Mouse (Mus musculus): ENCODE data around the gene Gm10842.
"Not testable (repeated sequence)": the region's sequence is repeated elsewhere in the genome, so short reads cannot be mapped to it uniquely, and the experiment has no call there.

The Gm10842 gene

DNA sequence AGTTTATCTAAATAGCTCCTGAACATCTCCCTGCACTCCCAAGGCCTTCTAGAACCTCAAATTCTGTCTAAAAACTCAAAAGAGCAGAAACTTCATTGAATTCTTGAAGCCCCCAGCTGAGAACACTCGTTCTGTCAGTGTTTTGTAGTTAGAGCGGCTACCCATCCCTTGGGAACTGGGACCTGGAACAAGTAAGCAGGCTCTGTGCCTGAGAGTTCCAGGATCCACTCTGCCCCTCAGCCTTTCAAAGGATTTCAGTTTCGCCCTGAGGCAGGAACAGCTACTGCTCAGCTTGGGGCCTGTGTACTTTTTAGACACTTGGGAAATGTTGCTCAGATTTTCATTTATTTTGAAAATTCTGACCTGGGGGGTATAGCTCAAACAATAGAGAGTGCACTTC, at the start of gene Gm10842:
TSS of gene Gm10842 (plus strand) at position 301 of the 400 bp plus-strand sequence.
- in situ Hi-C loops (cut with MboI; ENCODE audit: unreplicated experiment in 2 of 2): no loop called here

- in situ Hi-C loops (cut with MboI; ENCODE audit: unreplicated experiment in 2 of 2): not testable (repeated sequence)
Measured at GRCm38 (mm10) chr11:105112448-105112847, 34.2 kb upstream of the Gm10842 start.

- in situ Hi-C loops (cut with MboI; ENCODE audit: unreplicated experiment in 2 of 2): no loop called here
Measured at GRCm38 (mm10) chr11:105117814-105118213, 28.9 kb upstream of the Gm10842 start.

- in situ Hi-C loops (cut with MboI; ENCODE audit: unreplicated experiment in 2 of 2): loop anchor here (5.0 to 10.0 kb wide), 5 partner anchors 533 to 813 kb away; partner anchors contain the start of gene Kansl1 (in 1 of the 2)
Measured at GRCm38 (mm10) chr11:105120551-105121061, 26.1 kb upstream of the Gm10842 start.

GRCm38 (mm10) chr11:105121792-105122191, 24.9 kb upstream of the Gm10842 start:
- in situ Hi-C loops (cut with MboI; ENCODE audit: unreplicated experiment in 2 of 2): loop anchor here (5.0 to 10.0 kb wide), 5 partner anchors 534 to 814 kb away; partner anchors contain the start of gene Kansl1 (in 1 of the 2)

DNA sequence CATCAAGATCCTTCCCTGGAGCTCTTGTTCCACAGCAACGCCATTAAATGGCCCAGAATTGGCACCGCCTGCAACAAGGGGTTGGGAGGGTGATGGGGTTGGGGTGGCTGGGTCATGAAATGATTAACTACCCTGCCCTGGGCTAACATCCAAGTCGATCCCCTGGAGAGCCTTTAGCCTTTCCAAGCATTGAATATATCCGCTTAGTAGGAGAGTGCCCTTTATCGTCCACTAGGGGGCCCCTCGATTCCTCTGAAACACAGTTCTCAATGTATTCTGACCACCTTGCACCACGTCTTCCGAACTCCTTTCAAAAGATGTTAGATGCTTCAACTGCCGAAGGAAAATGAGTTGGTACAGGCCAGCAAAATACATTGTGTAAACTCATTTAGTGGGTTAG, 22.7 kb upstream of the Gm10842 start:
- in situ Hi-C loops (cut with MboI; ENCODE audit: unreplicated experiment in 2 of 2): loop anchor here (5.0 to 10.0 kb wide), 5 partner anchors 537 to 817 kb away; partner anchors contain the start of gene Kansl1 (in 1 of the 2)

DNA sequence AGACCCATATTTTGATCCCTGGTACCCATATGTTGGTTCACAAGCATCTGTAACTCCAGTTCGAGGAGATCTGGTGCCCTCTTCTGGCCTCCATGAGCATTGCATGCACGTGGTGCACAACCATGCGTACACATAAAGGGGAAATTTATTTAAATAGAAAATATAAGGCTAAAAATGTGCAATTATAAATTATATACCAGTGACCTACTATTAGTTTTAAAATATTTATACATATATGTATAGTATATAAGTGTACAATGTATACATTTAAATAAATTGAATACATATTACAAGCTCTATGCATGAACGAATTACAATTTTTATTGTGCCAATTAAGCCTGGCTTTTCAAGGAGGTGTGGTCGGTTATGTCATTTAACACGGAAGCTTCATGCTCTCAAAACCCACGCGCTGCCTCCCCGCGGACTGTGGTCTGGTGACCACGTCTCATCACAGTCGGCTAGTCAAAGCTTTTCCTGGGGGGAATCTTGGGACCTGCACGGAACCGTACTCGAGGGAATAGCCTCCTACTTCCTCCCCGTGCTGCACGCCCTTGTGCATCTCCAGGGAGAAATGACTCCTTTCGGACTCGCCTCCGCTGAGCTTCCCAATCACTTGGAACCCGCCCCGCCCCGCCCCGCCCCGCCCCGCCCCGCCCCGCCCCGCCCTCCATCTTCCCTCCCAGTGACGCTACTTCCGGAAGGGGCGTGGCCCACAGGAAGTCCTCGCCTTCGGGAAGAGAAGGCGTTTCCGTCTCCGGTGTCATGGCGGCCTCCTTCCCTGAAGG, 20.8 kb upstream of the Gm10842 start, which contains the start of gene Mettl2:
TSS of gene Mettl2 (plus strand) at position 691 of the 785 bp plus-strand sequence.
- in situ Hi-C loops (cut with MboI; ENCODE audit: unreplicated experiment in 2 of 2): loop anchor here (5.0 to 10.0 kb wide), 5 partner anchors 61 to 811 kb away; partner anchors contain the start of gene Kansl1 (in 1 of the 2)

GRCm38 (mm10) chr11:105126520-105127029, 20.1 kb upstream of the Gm10842 start:
- in situ Hi-C loops (cut with MboI; ENCODE audit: unreplicated experiment in 2 of 2): loop anchor here (5.0 to 10.0 kb wide), 5 partner anchors 61 to 812 kb away; partner anchors contain the start of gene Kansl1 (in 1 of the 2)

- in situ Hi-C loops (cut with MboI; ENCODE audit: unreplicated experiment in 2 of 2): loop anchor here in 1 of 2 experiments (10.0 kb wide), 1 partner anchor 841 kb away; no protein-coding TSS in a partner anchor
Measured at GRCm38 (mm10) chr11:105135692-105136091, 11.0 kb upstream of the Gm10842 start.

DNA sequence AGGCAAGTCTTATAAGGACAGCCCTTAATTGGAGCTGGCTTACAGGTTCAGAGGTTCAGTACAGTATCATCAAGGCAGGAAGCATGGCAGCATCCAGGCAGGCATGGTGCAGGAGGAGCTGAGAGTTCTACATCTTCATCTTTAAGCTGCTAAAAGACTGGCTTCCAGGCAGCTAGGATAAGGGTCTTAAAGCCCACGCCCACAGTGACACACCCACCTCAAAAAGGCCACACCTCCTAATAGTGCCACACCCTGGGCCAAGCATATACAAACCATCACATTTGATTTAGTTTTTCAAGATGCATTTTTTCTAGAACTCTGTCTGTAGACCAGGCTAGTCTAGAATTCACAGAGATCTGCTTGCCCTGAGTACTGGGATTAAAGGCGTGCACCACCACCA, 9.4 kb upstream of the Gm10842 start:
- in situ Hi-C loops (cut with MboI; ENCODE audit: unreplicated experiment in 2 of 2): loop anchor here in 1 of 2 experiments (10.0 kb wide), 1 partner anchor 842 kb away; no protein-coding TSS in a partner anchor

GRCm38 (mm10) chr11:105140512-105140911, 6.2 kb upstream of the Gm10842 start:
- in situ Hi-C loops (cut with MboI; ENCODE audit: unreplicated experiment in 2 of 2): not testable (repeated sequence)

DNA sequence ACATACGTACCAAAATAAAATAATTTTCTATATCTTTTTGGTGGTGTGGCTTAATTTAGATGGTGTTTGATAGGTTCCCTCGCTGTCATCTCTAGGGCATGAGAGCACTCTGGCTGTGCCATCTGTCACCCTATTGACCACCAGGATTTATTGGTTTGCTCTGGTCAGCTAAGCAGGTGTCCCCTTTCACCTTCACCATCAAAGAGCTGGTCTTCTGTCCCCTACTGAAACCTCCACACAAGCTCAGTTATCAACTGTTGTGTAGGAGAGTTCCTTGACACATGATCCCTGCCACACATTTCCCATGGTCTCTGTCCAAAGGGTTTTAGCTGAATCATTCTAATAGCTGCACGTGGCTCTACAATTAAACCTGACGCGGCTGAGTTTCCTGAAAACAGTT, 5.6 kb upstream of the Gm10842 start:
- in situ Hi-C loops (cut with MboI; ENCODE audit: unreplicated experiment in 2 of 2): no loop called here

- in situ Hi-C loops (cut with MboI; ENCODE audit: unreplicated experiment in 2 of 2): no loop called here
Measured at GRCm38 (mm10) chr11:105143564-105143963, 3.1 kb upstream of the Gm10842 start.

DNA sequence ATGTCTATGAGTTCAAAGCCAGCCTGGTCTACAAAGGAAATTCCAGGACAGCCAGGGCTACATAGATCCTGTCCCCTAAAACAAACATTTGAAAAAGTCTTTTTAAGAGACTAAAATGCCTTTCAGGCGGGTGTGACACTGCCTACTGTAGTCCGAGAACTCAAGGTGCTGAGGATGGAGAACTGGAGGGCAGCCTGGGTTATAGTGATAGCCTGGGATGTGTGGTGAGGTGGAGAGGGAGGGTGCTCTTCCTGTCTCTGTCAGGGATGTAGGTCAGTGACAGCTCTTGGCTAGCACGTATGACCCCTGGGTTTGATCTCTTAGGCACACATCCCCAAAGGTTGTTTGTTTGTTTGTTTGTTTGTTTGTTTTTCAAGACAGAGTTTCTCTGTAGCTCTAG, 2.6 kb upstream of the Gm10842 start:
- in situ Hi-C loops (cut with MboI; ENCODE audit: unreplicated experiment in 2 of 2): no loop called here

DNA sequence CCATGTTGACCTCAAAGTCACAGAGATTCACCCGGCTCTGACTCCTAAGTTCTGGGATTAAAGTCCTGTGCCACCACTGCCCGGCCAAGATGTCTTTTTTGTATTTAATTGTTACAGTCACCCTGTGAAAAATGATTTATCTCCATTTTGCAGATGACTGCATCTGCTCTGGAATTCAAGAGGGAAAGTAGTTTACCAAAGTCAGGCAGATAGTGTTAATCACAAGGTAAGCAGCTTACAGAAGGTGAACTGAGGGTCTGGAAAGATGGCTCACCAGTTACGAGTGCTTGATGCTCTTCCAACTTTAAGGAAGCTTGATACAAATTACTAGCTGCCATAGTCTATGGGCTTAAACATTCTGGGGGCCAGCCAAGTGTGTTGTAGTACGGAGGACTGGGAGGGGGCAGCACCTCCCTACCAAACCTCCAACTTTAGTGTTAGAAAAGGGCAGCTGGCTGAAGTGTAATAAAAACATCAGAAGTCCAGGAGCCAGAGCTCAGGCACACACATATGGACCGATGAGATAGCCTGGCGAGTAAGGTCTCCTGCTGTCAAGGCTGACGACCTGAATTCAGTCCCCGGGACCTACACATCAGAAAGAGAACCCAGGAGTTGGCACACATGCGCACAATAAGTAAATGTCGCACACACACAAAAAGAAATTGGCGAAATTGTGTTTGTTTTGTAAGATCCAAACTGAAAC, 2.0 kb upstream of the Gm10842 start:
- in situ Hi-C loops (cut with MboI; ENCODE audit: unreplicated experiment in 2 of 2): no loop called here

DNA sequence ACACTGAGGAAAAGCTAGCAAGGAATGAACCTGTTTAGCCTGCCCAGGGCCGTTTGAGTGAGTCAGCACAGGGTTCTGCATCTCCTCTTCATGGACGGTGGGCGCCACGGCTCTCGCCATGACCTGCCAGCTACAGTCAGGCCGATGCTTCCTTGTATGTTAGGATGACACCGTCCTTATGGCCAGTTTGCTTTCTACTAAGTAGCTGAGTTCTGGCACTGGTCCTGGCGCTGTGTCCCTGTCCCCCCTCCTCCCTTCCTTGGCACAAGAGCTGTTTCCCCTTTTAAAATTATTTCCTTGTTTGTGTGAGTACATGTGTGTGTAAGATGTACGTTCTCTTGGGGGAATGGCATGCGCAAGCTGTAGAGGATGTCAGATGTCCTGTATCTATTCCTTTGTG, 1.5 kb upstream of the Gm10842 start:
- in situ Hi-C loops (cut with MboI; ENCODE audit: unreplicated experiment in 2 of 2): no loop called here

DNA sequence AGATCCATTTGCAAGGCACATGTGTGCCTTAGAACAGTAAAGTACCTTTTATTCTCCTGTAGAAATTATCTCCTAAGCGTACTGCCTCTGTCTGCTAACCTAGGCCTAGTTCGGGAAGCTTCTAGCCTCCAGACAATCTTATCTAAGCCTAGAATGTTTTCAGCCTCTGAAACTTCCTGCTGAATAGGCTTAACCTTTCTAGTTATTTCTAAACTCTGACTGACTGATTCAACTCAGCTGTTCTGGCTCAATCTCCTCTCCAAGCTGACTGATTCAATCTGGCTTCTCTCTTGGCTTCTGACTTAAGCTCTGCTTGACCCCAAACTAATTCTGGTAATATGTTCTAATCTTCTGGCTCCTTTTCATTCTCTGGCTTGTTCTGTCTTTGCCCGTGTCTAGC, 2.7 kb downstream of the Gm10842 start:
- in situ Hi-C loops (cut with MboI; ENCODE audit: unreplicated experiment in 2 of 2): no loop called here

DNA sequence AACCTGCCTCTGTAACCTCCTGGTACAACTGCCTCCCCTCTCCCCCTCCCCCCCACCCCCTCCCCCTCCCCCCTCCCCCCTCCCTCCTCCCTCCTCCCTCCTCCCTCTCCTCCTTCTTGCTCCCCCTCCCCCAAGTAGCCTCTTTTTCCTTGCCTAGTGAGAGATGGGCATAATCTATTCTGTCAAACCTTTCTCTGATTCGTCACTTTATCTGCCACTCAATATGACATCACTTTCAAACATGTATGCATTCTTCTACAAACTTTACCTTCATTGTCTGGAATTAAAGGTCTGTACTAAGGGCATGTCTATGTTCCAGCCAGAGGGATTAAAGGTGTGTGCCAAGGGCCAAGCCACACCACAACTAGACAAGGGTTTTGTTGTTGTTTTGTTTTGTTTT, 3.1 kb downstream of the Gm10842 start:
- in situ Hi-C loops (cut with MboI; ENCODE audit: unreplicated experiment in 2 of 2): no loop called here

GRCm38 (mm10) chr11:105150691-105151090, 4.0 kb downstream of the Gm10842 start:
- in situ Hi-C loops (cut with MboI; ENCODE audit: unreplicated experiment in 2 of 2): no loop called here

DNA sequence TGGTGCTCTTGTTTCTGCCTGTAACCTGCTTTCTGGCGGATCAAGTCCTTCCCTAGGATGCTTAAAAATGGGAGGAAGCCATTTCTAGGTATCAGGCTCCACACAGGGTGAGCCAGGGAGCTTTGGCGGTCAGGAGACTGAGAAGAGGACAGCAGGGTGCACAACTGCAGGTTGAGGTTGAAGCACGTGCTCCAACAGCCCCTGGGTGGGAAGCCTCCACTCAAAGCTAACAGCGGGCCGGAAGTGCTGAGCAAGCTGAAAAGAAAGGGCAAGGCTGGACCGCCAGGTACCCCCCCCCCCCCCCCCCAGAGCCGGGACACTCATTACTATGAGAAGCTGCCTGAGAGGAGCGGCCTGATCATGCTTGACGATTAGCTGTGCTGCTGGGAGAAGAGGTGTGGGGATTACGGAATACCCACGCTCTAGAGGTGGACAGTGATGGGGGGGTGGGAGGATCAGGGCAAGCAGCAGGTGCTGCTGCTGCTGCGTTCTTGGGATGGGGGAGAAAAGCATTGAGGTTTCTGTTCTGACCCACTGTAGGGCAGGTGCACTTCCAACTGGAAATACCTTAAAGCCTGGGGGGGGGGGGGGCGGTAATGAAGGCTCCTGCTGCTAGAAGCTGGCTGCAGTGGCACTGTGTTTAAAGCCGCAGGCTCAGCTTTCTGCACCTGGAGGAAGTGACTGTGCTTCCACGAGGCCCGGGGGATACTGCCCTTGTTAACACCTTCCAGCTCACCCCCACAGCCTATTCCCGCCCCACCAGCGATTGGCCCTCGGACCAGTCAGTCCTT, 4.7 kb downstream of the Gm10842 start:
- in situ Hi-C loops (cut with MboI; ENCODE audit: unreplicated experiment in 2 of 2): no loop called here

All from v-Abl transformed pro-B cells (cell line).